Mouse (Mus musculus) hindbrain, embryonic 10.5 days (tissue): ENCODE data around the gene Abcg5. TPM values are rescaled to one million over a fixed set of nuclear protein-coding genes. Genes with fewer than 3 reads are reported as not detected.

Experiments used
- DNase-seq: peaks from one replicate; pipeline ENCODE4 v3.0.0-alpha.2; 2017; ENCODE audit warnings: low spot score
- H3K27ac ChIP-seq: fragments of 300-500 bp; sonication (generic); 2 replicates; pipeline ENCODE4 v1.5.1; 2016; ENCODE audit warnings: mild to moderate bottlenecking, moderate library complexity
- H3K27me3 ChIP-seq: fragments of 300-500 bp; sonication (generic); 2 replicates; pipeline ENCODE4 v1.6.1; 2016; ENCODE audit warnings: mild to moderate bottlenecking; ENCODE audit not compliant: poor library complexity, insufficient read depth, severe bottlenecking
- H3K36me3 ChIP-seq: fragments of 300-500 bp; sonication (generic); 2 replicates; pipeline ENCODE4 v1.6.1; 2016; ENCODE audit warnings: mild to moderate bottlenecking, moderate library complexity
- H3K4me1 ChIP-seq: fragments of 300-500 bp; sonication (generic); replicated peaks from 2 replicates; pipeline ENCODE4 v1.6.1; 2016; ENCODE audit warnings: mild to moderate bottlenecking
- H3K4me3 ChIP-seq: fragments of 300-500 bp; sonication (generic); 2 replicates; pipeline ENCODE4 v1.5.1; 2016; ENCODE audit warnings: mild to moderate bottlenecking, moderate library complexity
- H3K9me3 ChIP-seq: fragments of 300-500 bp; sonication (generic); 2 replicates; pipeline ENCODE4 v1.6.1; 2016; ENCODE audit warnings: mild to moderate bottlenecking, moderate library complexity
- WGBS: fragments of 180-500 bp; shearing (Covaris S2); methylation state at CpG from one replicate; pipeline ENCODE4 v1.1.7; 2016; 5-methylcytosine and 5-hydroxymethylcytosine counted together
- polyA plus RNA-seq: library from polyadenylated mRNA; unstranded; fragments of >200 nt; fragmentation: Nextera tagmentation; extraction: Ambion mirVana; gene quantifications from 2 replicates; pipeline ENCODE4 v1.2.1, GENCODE M21; 2016

The Abcg5 gene
- polyA plus RNA-seq, 1 experiment from 2014 or later: 3.2 TPM

DNA sequence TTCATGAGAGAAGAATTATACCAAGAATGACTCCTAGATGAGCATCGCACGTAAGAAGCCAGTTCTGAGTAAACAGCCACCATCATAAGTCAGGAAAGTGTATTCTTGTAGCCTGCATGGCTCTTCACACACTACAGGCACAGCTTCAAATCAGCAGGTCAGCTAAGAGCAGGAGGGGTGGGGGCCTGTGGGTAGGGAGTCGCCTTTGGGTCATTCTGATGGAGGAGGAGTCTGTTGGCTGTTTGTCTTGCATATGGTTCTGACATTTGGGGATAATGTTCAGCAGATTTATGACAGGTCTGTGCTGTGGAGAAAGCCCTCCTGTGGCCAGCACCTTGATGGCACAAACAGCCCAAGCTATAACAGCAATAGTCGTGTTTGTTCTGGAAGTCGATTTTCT is 26.6 kb downstream of the Abcg5 start:
- Histone ChIP-seq H3K27ac (peak overlapping the region; percentile 1; the same call in 1 of the 2 replicates), H3K27me3 (no peaks in the 10 kb centered on the region), H3K4me3 (no peak overlapping the region), H3K4me1 (peaks cover 32% of the 10 kb centered on the region), H3K36me3 (peaks cover 7% of the 10 kb centered on the region; the same call in 1 of the 2 replicates), H3K9me3 (no peaks in the 10 kb centered on the region)
- DNase-seq: no peak
- 73% methylated on average over 5 of the region's 5 CpGs for WGBS

DNA sequence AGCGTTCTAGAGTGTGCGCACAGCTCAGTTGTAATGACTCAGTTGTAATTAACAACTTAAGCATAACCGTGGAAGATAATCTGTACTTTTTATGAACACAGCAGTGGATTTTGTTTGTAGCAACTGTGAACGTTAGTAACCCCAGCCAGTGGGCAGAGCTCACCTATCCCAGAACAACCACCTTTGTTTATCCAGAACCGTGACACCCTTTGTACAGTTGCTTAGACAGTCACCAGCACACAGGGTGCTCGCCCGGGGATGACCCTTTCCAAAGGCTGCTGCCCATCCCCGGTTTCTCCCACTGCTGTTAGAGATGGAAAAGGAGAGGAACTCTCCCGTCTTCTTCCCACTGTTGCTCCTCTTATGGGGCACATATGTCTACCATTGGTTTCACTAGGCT is 29.3 kb downstream of the Abcg5 start:
- Histone ChIP-seq H3K27me3 (no peaks in the 10 kb centered on the region), H3K4me1 (peaks cover 26% of the 10 kb centered on the region), H3K27ac (no peak overlapping the region), H3K9me3 (no peaks in the 10 kb centered on the region), H3K36me3 (peaks cover 7% of the 10 kb centered on the region; the same call in 1 of the 2 replicates), H3K4me3 (no peak overlapping the region)
- no peak for DNase-seq
- 93% methylated on average over 9 of the region's 9 CpGs for WGBS

DNA sequence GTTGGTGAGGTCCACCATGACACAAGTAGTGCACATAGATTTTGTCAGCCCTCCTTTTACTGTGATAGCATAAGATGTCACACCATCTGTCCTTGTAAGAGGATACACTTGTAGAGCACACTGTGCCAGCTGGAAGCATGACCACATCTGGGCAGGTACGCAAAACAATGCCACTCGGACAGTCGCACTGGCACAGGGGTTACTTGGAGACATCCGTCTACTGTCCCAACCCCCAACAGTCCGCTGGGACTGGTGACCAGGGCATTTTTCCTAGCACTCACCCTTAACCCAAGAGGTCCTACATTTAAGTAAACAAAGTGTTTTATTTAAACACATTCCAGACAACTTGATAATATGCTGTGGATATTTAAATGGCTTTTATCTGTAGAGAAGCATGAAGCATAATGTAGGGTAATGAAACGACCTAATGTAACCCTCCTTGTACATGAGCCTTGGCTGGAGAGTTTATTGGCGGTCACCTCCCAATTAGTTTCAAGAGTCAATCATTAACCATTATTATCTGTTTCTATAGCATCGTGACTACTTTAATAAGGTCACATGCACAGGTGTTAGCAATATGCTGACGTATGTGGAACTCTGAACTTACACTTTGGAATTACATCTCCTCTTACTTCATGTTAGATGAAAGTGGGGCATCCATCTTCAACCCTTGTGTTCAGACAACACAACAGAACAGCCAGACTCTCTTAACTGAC is 32.4 kb downstream of the Abcg5 start:
- no peaks in the 10 kb centered on the region for H3K27me3 ChIP-seq
- no peaks in the 10 kb centered on the region for H3K9me3 ChIP-seq
- H3K4me3 ChIP-seq: no peak overlapping the region
- no peak overlapping the region for H3K27ac ChIP-seq
- DNase-seq: no peak
- whole genome bisulfite sequencing: 91% methylated on average over 9 of the region's 9 CpGs
- peaks cover 7% of the 10 kb centered on the region; the same call in 1 of the 2 replicates for H3K36me3 ChIP-seq
- peaks cover 12% of the 10 kb centered on the region for H3K4me1 ChIP-seq

DNA sequence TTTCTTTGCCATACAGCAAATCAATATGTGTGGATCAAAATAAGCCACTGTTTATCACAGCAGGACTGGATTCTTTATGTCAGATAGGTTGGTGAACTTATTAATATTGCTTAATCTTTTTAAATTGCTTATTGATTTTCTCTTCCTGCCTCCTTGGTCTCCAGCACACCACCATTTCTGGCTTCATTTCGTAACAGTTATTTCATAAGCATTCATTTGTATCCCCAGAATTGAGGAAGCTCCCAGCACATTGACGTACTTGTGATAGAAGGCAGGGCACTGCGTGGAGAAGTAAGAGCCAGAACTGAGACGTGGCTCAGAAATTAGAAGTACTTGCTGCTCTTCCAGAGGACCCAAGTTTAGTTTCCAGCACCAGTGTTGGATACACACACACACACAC is 35.2 kb downstream of the Abcg5 start:
- peaks cover 33% of the 10 kb centered on the region for H3K4me1 ChIP-seq
- WGBS: 83% methylated on average over 4 of the region's 4 CpGs
- no peak overlapping the region for H3K4me3 ChIP-seq
- no peaks in the 10 kb centered on the region for H3K27me3 ChIP-seq
- H3K36me3 ChIP-seq: 0 out of 2 replicates have a peak, but pooled peaks cover 3% of the 10 kb centered on the region
- no peaks in the 10 kb centered on the region for H3K9me3 ChIP-seq
- H3K27ac ChIP-seq: no peak overlapping the region
- DNase-seq: no peak

DNA sequence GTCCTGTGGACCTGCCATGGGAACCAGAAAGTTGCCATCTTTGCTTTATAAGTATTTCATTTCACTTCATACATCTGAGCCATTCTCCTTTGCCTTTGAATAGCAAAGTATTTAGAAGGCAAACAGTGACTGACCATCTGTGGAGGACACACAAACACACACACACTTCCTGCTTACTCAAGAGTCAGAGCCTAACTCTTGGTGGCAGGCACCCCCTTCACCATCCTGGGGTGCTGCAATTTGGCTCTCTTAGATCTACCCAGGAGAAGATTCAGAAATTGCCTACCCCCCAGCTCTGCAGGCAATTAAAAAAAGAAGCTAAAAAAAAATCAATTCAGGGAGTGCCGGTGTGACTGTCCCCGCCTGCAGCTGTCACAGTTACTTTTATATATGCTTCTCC is 36.3 kb downstream of the Abcg5 start:
- Histone ChIP-seq H3K9me3 (no peaks in the 10 kb centered on the region), H3K36me3 (0 out of 2 replicates have a peak, but pooled peaks cover 2% of the 10 kb centered on the region), H3K4me3 (no peak overlapping the region), H3K4me1 (peaks cover 33% of the 10 kb centered on the region), H3K27ac (peak overlapping the region; percentile 20; the same call in 1 of the 2 replicates), H3K27me3 (no peaks in the 10 kb centered on the region)
- DNase-seq: no peak
- WGBS: 66% methylated on average over 2 of the region's 2 CpGs

DNA sequence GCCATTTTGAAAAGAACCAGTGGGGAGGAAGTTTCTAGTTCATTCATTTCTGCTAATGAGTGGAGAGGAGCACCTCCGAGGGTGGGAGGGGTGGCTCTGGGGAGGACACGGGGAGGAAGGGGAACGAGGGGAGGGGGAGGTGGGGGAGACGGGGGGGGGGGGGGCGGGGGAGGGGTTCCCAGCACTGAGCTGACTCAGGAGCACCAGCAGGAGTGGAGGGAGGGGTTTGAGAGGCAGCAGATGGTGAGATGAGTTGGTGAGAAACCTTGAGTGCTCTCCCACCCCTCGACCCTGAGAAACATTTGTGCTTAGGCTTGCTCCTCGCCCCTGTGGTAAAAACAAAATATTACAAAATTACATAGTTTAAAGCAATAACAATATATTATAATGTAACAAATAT is 36.9 kb downstream of the Abcg5 start:
- Histone ChIP-seq H3K4me3 (no peak overlapping the region), H3K9me3 (no peaks in the 10 kb centered on the region), H3K4me1 (peaks cover 33% of the 10 kb centered on the region), H3K27ac (no peak overlapping the region), H3K27me3 (no peaks in the 10 kb centered on the region), H3K36me3 (no peaks in the 10 kb centered on the region)
- 32% methylated on average over 4 of the region's 7 CpGs for WGBS
- peak; percentile 47 for DNase-seq

DNA sequence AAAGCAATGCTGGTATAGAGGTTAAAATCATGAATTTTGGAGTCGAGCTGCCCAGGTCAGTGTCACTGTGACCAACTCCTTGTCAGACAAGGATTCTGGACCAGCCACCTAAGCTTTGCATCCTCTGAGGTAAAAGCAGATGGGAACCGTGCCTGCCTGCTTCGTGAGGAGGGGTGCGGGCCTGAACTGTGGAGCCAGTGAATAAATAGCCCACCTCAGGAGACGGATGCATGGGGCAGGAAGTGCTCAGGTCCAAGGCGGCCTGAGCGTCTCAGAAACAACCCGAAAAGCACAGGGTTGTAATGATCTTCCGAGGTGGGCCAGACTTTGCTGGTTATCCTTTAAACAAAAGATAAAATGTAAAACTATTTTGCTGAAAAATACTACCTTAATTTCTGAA is 37.7 kb downstream of the Abcg5 start:
- H3K9me3 ChIP-seq: no peaks in the 10 kb centered on the region
- H3K36me3 ChIP-seq: no peaks in the 10 kb centered on the region
- H3K4me3 ChIP-seq: no peak overlapping the region
- DNase-seq: no peak
- peak overlapping the region; percentile 70; the same call in 1 of the 2 replicates for H3K27ac ChIP-seq
- WGBS: 34% methylated on average over 9 of the region's 9 CpGs
- H3K4me1 ChIP-seq: peaks cover 35% of the 10 kb centered on the region
- no peaks in the 10 kb centered on the region for H3K27me3 ChIP-seq

DNA sequence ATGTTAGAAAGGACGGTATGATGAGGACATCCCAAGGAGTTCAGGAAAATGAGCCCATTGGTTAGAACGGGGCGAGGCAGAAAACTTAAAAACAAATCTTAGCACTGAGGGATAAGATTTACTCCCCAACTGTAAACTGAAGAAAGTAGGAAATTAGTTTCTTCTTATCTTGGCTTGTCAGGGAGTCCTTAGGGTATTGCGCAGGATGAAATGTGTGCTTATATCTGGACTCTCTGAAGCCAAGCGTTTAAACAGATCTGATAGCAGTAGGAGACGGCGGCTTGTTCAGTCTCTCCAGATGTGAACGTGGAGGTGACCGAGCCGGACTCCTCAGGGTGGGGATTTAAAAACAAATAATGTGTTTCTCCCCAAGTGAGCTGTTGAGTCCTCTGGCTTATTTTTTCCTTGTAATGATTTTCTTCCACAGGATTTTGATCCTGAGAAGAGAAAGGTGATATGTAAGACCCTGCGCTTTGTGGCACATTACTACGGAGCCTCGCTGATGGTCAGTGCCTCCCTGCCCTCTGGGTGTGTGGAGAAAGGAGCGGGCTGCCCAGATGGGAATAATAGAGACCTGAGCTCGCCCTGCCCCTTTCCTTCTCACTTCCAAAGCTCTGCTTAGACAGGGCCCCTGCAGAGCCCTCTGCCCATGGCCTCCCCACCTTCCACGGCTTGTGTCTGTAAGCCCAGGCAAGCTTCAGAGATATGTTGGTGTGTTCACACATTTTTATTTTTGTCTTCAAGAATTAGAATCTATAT is 38.3 kb downstream of the Abcg5 start:
- DNase-seq: no peak

DNA sequence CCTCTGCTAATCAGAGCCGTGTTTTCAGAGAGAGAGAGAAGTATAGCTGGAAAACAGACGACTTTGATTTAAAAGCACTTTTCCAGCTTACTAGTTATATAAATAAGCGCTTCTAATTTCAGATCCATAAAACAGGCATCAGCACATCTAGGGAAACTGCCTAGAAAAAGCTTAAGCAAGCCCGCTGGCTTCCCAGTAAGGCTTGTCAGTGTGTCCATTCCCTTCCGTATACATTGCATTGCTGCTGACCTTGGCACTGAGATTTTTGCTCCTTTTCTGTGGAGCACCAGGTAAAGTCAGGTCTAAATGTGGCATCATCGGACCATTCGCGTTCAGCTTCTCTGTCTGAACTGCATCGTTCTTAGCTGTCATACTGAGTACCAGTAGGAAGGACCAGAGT is 40.5 kb downstream of the Abcg5 start:
- no peaks in the 10 kb centered on the region for H3K27me3 ChIP-seq
- no peak for DNase-seq
- peaks cover 40% of the 10 kb centered on the region for H3K4me1 ChIP-seq
- no peaks in the 10 kb centered on the region for H3K36me3 ChIP-seq
- WGBS: 93% methylated on average over 9 of the region's 9 CpGs
- H3K27ac ChIP-seq: no peak overlapping the region
- no peaks in the 10 kb centered on the region for H3K9me3 ChIP-seq
- H3K4me3 ChIP-seq: no peak overlapping the region

More for the DNA sequence above, 38.3 kb downstream of the Abcg5 start:
- Histone ChIP-seq H3K27ac (peak overlapping the region; percentile 70), H3K36me3 (no peaks in the 10 kb centered on the region), H3K4me1 (peaks cover 40% of the 10 kb centered on the region), H3K27me3 (no peaks in the 10 kb centered on the region), H3K9me3 (no peaks in the 10 kb centered on the region), H3K4me3 (no peak overlapping the region)
- WGBS: 58% methylated on average over 16 of the region's 16 CpGs

DNA sequence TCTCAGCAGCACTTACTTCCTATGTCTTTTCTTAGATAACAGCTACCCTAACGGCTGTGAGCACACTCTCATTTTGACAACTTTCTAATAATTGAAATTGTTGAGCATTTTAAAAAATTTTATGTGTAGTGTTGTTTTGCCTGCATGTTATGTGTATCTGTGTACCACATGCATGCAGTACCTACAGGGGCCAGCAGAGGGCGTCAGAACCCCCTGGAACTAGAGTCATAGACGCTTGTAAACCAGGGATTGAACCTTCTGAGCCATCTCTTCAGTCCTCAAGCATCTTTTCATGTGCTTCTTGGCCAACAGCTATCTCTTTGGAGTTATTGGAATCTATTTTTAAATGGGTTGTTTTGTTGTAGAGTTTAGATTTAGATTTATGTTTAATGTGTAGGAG is 40.9 kb downstream of the Abcg5 start:
- peak; percentile 54 for DNase-seq
- Histone ChIP-seq H3K4me1 (peaks cover 40% of the 10 kb centered on the region), H3K4me3 (no peak overlapping the region), H3K9me3 (no peaks in the 10 kb centered on the region), H3K27ac (no peak overlapping the region), H3K27me3 (no peaks in the 10 kb centered on the region), H3K36me3 (0 out of 2 replicates have a peak, but pooled peaks cover 4% of the 10 kb centered on the region)
- WGBS: 36% methylated on average over 3 of the region's 3 CpGs

DNA sequence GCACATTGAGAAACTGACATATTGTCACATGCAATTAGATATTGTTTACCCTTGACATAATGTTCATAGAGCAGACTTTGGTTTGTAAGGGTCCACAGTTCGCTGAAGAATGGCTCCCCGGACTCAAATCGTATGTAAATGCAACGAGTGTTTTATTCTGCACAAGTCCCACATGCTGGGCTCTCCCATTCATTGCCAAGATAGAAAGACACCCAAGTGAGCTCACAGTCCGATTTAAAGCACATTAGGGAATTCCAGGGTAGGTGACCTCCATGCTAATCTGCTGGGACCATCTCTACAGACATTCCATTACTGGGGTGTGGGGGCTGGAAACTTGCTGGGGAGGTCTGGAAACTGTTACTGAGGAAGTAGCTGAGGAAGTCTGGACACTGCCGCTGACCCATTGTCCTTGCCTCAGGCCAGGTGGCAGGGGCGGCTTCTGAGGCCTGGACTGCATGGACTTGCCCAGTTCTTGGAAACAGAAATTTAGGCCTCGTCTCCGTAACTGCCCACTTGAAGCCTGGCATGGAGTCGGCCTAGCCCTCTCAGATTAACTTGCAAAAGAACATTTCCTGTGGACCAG is 42.9 kb downstream of the Abcg5 start:
- Histone ChIP-seq H3K9me3 (no peaks in the 10 kb centered on the region), H3K36me3 (0 out of 2 replicates have a peak, but pooled peaks cover 4% of the 10 kb centered on the region), H3K4me3 (no peak overlapping the region), H3K27me3 (no peaks in the 10 kb centered on the region), H3K4me1 (peaks cover 22% of the 10 kb centered on the region), H3K27ac (no peak overlapping the region)
- WGBS: 67% methylated on average over 10 of the region's 10 CpGs
- DNase-seq: no peak

DNA sequence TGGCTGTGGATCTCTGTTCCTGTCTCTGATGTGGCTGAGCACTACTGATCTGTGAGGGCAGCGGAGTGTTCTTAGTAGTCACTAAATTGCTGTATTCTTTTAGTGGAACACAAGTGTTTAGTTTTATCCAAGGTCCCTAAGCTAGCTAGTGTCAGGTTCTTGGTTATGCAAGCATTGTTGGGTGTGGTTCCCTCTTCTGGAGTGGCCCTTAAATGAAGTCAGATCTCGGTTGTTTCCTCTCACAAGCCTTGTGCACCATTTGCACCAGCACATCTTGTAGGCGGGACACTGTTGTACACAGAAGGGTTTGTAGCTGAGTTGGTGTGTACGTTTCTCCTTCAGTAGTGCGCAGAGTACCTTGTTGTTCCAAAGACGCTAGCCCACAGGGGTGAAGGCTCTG is 44.8 kb downstream of the Abcg5 start:
- no peak overlapping the region for H3K27ac ChIP-seq
- DNase-seq: no peak
- 0 out of 2 replicates have a peak, but pooled peaks cover 8% of the 10 kb centered on the region for H3K36me3 ChIP-seq
- H3K27me3 ChIP-seq: no peaks in the 10 kb centered on the region
- WGBS: 95% methylated on average over 6 of the region's 6 CpGs
- no peaks in the 10 kb centered on the region for H3K9me3 ChIP-seq
- no peak overlapping the region for H3K4me3 ChIP-seq
- H3K4me1 ChIP-seq: peaks cover 9% of the 10 kb centered on the region

DNA sequence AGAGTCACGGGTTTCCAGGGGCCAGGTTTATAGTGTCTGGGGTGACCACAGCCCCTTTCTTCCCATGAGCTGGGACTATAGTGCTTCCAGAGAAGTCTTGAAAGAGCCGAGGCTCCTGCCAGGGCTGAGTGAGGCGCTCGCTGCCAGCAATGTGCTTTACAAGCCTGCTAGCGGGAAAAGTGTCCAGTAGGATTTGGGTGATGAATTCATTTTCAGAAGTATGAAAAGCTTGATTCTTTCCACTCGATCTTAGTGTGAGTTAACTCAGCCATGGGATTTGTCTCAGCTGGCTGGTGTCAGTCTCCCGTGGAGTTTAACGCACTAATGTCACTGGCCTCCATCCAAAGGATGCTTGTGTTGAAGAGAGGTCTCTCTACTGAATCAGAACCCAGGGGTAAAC is 46.5 kb downstream of the Abcg5 start:
- no peak for DNase-seq

More for the DNA sequence above, 46.5 kb downstream of the Abcg5 start:
- 82% methylated on average over 8 of the region's 8 CpGs for WGBS
- peaks cover 7% of the 10 kb centered on the region for H3K4me1 ChIP-seq
- no peak overlapping the region for H3K4me3 ChIP-seq
- H3K9me3 ChIP-seq: no peaks in the 10 kb centered on the region
- H3K36me3 ChIP-seq: 0 out of 2 replicates have a peak, but pooled peaks cover 8% of the 10 kb centered on the region
- no peaks in the 10 kb centered on the region for H3K27me3 ChIP-seq
- no peak overlapping the region for H3K27ac ChIP-seq
